In genomic region chr13:29779116-29779515, GRCm38 (mm10) we compare ENCODE assay signal across 25 mouse cellular contexts.
"Had no signal": no experiment of that assay in that cellular context is flagged by ENCODE, and none has a peak within 500 bp of the region (broad histone marks: within the 10 kb centered on the region; RNA-seq: fewer than 3 reads in every experiment).

No protein-coding gene starts in this region.

- ATAC-seq: hindbrain, embryonic 16.5 days; intestine, embryonic 16.5 days had no signal

- DNase-seq: gastrocnemius, postnatal 14 days; gastrocnemius, postnatal 36 days; heart, adult 18-20 months; heart, postnatal 14 days; heart, postnatal 36 days; kidney, adult 11 months; kidney, adult 2 months; kidney, adult 9 months; kidney, postnatal 14 days; kidney, postnatal 4 days; liver; liver, embryonic 13.5 days had no signal

- H3K27me3 ChIP-seq: heart, embryonic 13.5 days; heart, embryonic 15.5 days; hindbrain, embryonic 12.5 days; kidney, embryonic 15.5 days; limb, embryonic 12.5 days; liver, embryonic 13.5 days; liver, embryonic 15.5 days had no signal

- H3K4me3 ChIP-seq: heart, embryonic 13.5 days; heart, embryonic 15.5 days; hindbrain, embryonic 12.5 days; kidney, embryonic 15.5 days; layer of hippocampus, adult 2 months; left cerebral cortex, adult 2 months; limb, embryonic 10.5 days; limb, embryonic 12.5 days; liver, embryonic 13.5 days; liver, embryonic 15.5 days had no signal

- H3K27ac ChIP-seq: heart, embryonic 13.5 days; heart, embryonic 15.5 days; hindbrain, embryonic 12.5 days; hindbrain, embryonic 14.5 days; kidney, embryonic 15.5 days; kidney, postnatal 0 days; layer of hippocampus, adult 2 months; left cerebral cortex, adult 2 months; limb, embryonic 10.5 days; limb, embryonic 12.5 days; liver, embryonic 13.5 days; liver, embryonic 15.5 days had no signal

- H3K9me3 ChIP-seq: heart, embryonic 13.5 days; heart, embryonic 15.5 days; hindbrain, embryonic 12.5 days; kidney, embryonic 15.5 days; limb, embryonic 10.5 days; limb, embryonic 12.5 days; liver, embryonic 13.5 days; liver, embryonic 15.5 days had no signal

- H3K36me3 ChIP-seq: heart, embryonic 13.5 days; heart, embryonic 15.5 days; hindbrain, embryonic 12.5 days; kidney, embryonic 15.5 days; limb, embryonic 10.5 days; limb, embryonic 12.5 days; liver, embryonic 13.5 days; liver, embryonic 15.5 days had no signal
